Mouse (Mus musculus) bone marrow macrophage, adult 2 months (primary cell): ENCODE measurements around the gene Tymp. TPM values are rescaled to one million over a fixed set of nuclear protein-coding genes. Genes with fewer than 3 reads are reported as not detected.

Experiments used
- H3K27ac ChIP-seq: 2 replicates; pipeline ENCODE4 v1.5.1; 2012; ENCODE audit warnings: low read depth, low read length; ENCODE audit not compliant: insufficient read depth
- H3K4me1 ChIP-seq: 2 replicates; pipeline ENCODE4 v1.6.1; 2012; ENCODE audit warnings: low read length; ENCODE audit not compliant: control insufficient read depth, insufficient read depth
- H3K4me3 ChIP-seq: 2 replicates; pipeline ENCODE4 v1.5.1; 2012; ENCODE audit warnings: mild to moderate bottlenecking, low read length, moderate library complexity; ENCODE audit not compliant: insufficient read depth
- CTCF ChIP-seq: IDR thresholded peaks from 2 replicates; pipeline ENCODE4 v1.5.1; 2012; ENCODE audit warnings: low read depth, mild to moderate bottlenecking, low read length, moderate library complexity
- POLR2A ChIP-seq: IDR thresholded peaks from 2 replicates; pipeline ENCODE4 v1.6.1; 2012; ENCODE audit warnings: mild to moderate bottlenecking, low read depth, low read length, borderline replicate concordance
- polyA plus RNA-seq: library from polyadenylated mRNA; stranded (reverse); fragments of >200 nt; gene quantifications from 2 replicates; pipeline ENCODE4 v1.2.4, GENCODE M21; 2012; ENCODE audit not compliant: missing spikeins, insufficient read depth, insufficient read length

Tymp gene
- polyA plus RNA-seq, 1 experiment: 0.28 TPM

DNA sequence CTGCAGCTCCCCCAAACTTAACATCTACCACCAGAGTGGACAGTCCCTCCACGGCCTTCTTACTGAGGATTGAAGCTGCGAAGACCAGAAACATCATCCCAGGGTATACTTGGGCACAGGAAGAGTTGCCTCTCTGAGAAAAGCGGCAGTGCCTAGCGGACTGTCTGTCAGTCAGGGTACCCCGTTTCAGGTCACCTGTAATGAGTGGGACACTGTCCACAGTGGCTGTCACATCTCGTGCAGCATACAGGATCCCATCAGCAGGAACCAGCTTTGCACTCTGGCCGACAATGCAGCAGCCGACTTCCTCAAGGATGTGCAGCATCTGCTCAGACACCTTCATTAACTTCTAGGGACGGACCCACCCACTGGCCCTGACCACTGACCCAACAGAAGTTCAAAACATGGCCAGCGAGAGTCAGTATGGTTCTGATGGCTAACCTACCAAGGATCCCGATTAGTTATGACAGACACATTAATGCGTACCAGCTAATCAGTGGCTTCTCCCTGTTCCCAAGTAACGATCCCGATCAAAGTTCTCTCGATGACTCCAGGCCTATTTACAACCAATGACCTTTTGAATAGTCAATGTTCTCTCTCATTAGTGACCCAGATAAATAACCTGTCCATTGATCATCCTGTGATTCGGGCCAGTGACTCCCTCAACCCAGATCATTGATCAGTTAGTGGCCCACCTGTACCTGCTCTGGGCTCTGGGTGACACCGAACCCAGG lies 1.9 kb downstream of the Tymp start:
- Histone ChIP-seq H3K4me1 (peaks cover 6% of the 10 kb centered on the region), H3K4me3 (no peak overlapping the region), H3K27ac (no peak overlapping the region)
- TF ChIP-seq CTCF: no peak
- no peak for TF ChIP-seq POLR2A

DNA sequence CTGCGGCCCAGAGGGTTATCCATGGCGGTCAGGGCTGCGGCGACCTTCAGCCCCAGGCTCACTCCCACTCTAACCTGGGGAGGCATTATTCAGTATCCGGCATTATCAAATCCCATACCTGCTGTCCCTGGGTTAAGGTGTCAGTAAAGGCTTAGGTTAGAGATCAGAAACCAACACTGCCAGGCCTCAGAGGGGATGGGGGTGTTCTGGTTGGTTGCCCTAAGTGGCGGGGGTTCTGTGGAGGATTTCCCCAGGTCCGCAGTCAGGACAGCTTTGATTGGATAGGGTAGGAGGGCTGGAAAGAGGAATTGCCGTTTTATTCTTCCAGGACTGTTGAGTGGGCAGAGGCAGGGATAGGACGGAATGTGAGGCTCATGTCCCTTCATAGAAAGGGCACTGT lies 2.5 kb downstream of the Tymp start:
- Histone ChIP-seq H3K4me1 (peaks cover 6% of the 10 kb centered on the region), H3K4me3 (peak overlapping the region; percentile 74), H3K27ac (no peak overlapping the region)
- no peak for TF ChIP-seq POLR2A
- TF ChIP-seq CTCF: no peak

DNA sequence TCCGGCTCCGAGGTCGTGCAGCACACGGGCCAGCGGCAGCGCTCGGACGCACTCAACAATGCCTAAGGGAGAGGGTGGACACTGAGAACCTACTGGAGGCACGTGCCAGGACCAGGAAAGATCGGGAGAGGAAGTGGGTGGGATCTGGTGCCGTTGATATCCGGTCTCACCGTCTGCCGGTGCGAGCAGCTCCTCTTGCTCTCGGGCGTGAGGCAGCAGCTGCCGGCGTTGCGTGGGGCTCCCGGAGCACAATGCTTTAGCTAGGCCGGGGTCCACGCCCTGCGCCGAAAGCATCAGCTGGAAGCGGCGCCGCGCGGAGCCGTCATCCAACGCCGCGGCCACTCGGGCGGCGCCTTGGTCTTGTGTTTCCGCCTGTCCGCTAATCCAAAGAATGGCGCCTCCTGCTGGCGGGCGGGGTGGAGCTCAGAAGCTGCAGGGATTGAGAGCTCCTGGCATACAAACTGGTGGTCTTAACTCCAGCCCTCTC lies 3.0 kb downstream of the Tymp start, which contains the start of gene Sco2:
Gene Sco2, minus strand, starts transcription at position 85 of the 487 bp plus-strand sequence.
- H3K4me1 ChIP-seq: peaks cover 6% of the 10 kb centered on the region
- TF ChIP-seq CTCF: peak; percentile 81
- no peak for TF ChIP-seq POLR2A

DNA sequence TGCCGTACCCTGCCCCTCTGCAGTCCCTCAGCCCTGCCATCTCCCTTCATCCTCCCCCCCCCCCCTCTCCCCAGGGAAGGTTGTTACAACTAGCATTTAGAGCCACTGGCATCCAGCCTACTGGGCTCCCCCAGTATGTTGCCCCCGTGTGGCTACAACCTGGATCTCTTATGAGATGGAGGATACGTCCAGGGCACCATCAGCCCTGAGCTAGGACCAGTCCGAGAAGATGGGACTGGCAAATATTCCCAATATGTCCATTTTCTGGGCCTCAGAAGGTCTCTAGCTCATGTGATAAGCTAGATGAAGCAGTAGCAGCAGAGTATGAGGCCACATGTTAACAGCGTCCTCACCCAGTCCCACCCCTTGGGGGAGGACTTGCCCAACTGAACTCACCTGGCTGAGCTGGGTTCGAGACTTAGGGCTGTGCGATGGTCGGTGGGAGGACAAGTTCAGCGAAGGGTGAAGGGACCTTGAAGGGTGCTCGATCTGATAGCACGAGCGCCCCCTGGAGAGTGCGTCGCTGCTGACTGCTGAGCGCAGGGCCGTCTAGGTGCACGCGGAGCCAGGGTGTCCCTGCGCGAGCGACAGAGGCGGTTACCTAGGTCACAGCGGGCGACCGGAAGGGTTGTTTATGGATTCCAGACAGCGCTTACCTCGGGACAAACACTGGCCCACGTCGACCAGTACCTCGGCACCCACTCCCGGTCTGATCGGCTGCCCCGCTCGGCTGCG lies 3.6 kb downstream of the Tymp start:
- peaks cover 6% of the 10 kb centered on the region for H3K4me1 ChIP-seq
- TF ChIP-seq POLR2A (no peak), CTCF (peak; percentile 47)
- H3K4me3 ChIP-seq: peak overlapping the region; percentile 74
- peak overlapping the region; percentile 84 for H3K27ac ChIP-seq

More for the DNA sequence above, 3.0 kb downstream of the Tymp start, which contains the start of gene Sco2:
- H3K27ac ChIP-seq: peak within 1 kb of the TSS; percentile 84
- H3K4me3 ChIP-seq: peak within 1 kb of the TSS; percentile 74

DNA sequence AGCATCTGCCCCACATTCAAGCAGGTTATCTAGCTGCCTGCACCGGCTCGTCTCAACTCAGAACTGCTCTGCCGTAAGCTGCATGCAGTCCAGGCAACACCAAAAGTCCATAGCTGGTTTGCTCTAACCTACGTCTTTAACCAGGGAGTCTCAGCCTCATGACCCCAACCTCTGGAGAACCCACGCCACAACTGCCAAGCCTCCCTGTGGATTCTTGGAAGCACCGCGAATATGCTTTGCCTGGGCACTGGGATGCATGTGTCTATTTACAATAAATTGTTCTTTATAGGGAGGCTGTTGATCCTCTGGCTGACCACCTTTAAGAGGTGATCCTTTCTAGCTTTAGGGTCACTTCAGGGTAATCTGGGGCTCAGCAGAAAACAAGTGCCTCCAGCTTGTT lies 4.3 kb downstream of the Tymp start:
- no peak for TF ChIP-seq CTCF
- no peak for TF ChIP-seq POLR2A
- no peak overlapping the region for H3K27ac ChIP-seq
- H3K4me1 ChIP-seq: peaks cover 6% of the 10 kb centered on the region
- peak overlapping the region; percentile 74 for H3K4me3 ChIP-seq

DNA sequence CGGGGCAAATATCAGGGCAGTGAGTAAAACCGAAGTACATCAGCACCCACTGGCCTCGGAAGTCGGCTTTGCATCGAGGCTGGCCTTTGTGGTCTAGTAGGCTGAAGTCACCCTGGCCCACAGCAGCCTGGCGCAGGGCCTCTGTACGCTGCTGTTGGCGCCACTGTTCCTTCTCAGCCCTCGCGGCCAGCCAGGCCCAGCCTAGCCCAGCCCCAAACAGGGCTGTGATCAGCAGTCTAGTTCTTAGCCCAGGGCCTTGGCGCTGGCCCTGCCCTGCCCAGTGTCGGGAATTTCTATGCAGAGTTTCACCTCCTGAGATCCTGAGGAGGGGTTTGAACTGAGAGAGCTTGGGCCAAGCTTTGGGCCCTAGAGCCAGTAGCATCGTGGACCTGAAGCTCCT lies 4.8 kb downstream of the Tymp start:
- no peak for TF ChIP-seq CTCF
- TF ChIP-seq POLR2A: no peak
- H3K27ac ChIP-seq: no peak overlapping the region
- peaks cover 6% of the 10 kb centered on the region for H3K4me1 ChIP-seq
- no peak overlapping the region for H3K4me3 ChIP-seq

DNA sequence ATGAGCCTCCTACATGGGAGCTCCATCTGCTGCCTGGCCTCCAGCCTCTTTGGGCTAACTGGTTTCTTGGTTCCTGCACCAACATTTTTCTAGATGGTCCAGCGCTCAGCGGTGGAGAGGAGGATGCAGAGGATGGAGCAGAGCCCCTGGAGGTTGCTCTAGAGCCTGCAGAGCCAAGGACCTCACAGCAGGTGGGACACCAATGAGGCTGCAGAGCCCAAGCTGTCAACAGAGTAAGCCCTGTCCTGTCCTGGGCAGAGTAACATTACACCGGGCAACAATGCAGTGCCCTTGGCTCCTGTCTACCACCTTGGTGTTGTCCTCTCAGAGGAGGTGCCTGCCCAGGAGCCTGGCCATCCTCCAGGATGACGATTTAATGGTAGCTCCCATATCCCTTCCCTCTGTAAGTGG lies 11.7 kb downstream of the Tymp start:
- TF ChIP-seq CTCF: no peak
- no peak for TF ChIP-seq POLR2A
- Histone ChIP-seq H3K27ac (no peak overlapping the region), H3K4me3 (no peak overlapping the region), H3K4me1 (peaks cover 3% of the 10 kb centered on the region)

DNA sequence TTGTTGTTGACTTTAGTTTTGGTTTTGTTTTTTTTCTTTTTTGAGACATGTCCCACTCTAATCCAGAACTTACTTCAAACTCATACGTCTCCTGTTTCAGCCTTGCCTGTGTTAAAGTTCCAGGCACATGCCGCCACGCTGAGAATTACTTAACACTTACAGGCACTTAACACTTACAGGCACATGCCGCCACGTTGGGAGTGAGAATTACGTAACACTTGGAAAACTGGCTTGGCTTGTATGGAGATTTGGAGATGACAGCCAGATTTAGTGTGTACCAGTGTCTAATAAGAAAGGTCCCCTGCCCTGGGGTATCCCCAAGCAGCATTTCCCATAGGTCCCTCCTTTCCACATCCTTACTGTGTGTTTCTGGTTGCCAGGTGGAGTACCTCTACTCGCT lies 13.8 kb downstream of the Tymp start:
- H3K4me3 ChIP-seq: no peak overlapping the region
- no peak overlapping the region for H3K27ac ChIP-seq
- TF ChIP-seq CTCF: no peak
- no peak for TF ChIP-seq POLR2A
- peaks cover 16% of the 10 kb centered on the region for H3K4me1 ChIP-seq

DNA sequence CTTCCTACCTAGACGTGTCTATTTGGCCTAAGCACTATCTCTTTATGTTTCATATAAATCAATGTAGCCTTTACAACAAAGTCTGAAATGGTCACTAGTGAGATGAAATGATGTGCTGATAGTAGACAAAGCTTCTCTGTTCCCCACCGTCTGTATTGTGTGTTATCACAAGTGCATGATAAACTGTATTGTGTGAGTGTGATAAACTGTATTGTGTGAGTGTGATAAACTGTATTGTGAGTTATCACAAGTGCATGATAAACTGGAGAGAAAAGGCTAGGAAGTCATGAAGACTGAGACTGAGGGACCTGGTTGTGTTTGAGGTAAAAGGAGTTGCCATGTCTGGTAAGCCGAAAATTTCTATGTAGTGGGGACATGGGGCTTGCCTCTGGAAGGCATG lies 18.1 kb downstream of the Tymp start:
- H3K4me1 ChIP-seq: peaks cover 25% of the 10 kb centered on the region
- TF ChIP-seq CTCF: no peak
- no peak for TF ChIP-seq POLR2A
- no peak overlapping the region for H3K4me3 ChIP-seq
- H3K27ac ChIP-seq: no peak overlapping the region

DNA sequence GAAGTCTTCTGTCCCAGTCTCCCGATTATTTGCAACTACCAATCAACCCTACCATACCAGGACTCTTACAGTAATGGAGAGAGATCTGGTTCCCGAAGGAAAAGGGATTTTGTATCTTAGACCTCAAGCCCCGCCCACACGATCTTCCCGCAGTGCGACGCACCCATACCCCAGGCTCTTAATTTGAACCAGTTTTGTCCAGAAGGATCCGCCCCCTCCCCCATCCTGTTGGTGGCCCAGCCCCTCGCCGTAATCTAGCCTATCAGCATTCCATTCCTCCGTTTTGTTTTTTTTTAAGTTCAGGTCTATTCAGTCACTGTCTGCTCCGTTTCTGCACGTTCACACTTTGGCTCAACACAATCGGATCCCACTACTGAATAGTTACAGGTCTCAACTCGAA lies 20.5 kb downstream of the Tymp start:
- peaks cover 25% of the 10 kb centered on the region for H3K4me1 ChIP-seq
- peak overlapping the region; percentile 93 for H3K4me3 ChIP-seq
- H3K27ac ChIP-seq: peak overlapping the region; percentile 66
- TF ChIP-seq CTCF: no peak
- TF ChIP-seq POLR2A: no peak
